Mouse (Mus musculus): ENCODE measurements at regions not wholly inside any gene's neighbourhood (a gene's known extent, or its start where the extent isn't known, plus 50 kb on each side); places are given as distances from the start of the nearest gene placed in this dataset.

- no peaks in the 10 kb centered on the region for H3K27me3 ChIP-seq
- no peaks in the 10 kb centered on the region for H3K36me3 ChIP-seq
- H3K9ac ChIP-seq: no peak overlapping the region
- no peaks in the 10 kb centered on the region for H3K4me1 ChIP-seq
- no peak for ATAC-seq (ENCODE audit: low FRiP score)
- 82% methylated on average over 4 of the region's 4 CpGs for WGBS
- no peak overlapping the region for H3K4me3 ChIP-seq
- H3K4me2 ChIP-seq (replicated peaks): no peak overlapping the region
- no peaks in the 10 kb centered on the region for H3K9me3 ChIP-seq (replicated peaks)
- H3K27ac ChIP-seq: no peak overlapping the region
Measured at GRCm38 (mm10) chr1:164689311-164689710, 107.1 kb upstream of the Dpt start.

GRCm38 (mm10) chr1:164684437-164684836 lies 112.0 kb upstream of the Dpt start:
- ATAC-seq (ENCODE audit: low FRiP score): no peak
- Histone ChIP-seq H3K27me3 (no peaks in the 10 kb centered on the region), H3K4me3 (no peak overlapping the region), H3K9ac (no peak overlapping the region), H3K9me3 (replicated peaks) (no peaks in the 10 kb centered on the region), H3K4me2 (replicated peaks) (no peak overlapping the region), H3K4me1 (no peaks in the 10 kb centered on the region), H3K27ac (no peak overlapping the region), H3K36me3 (no peaks in the 10 kb centered on the region)
- 67% methylated on average over 2 of the region's 2 CpGs for whole genome bisulfite sequencing

- no peak for ATAC-seq (ENCODE audit: low FRiP score)
Measured at GRCm38 (mm10) chr1:164683788-164684187, 112.7 kb upstream of the Dpt start.

GRCm38 (mm10) chr1:164682867-164683599 lies 113.4 kb upstream of the Dpt start:
- WGBS: 88% methylated on average over 5 of the region's 5 CpGs

More at GRCm38 (mm10) chr1:164683788-164684187, 112.7 kb upstream of the Dpt start:
- Histone ChIP-seq H3K4me3 (no peak overlapping the region), H3K27ac (no peak overlapping the region), H3K9me3 (replicated peaks) (no peaks in the 10 kb centered on the region), H3K27me3 (no peaks in the 10 kb centered on the region), H3K4me2 (replicated peaks) (no peak overlapping the region), H3K4me1 (no peaks in the 10 kb centered on the region), H3K9ac (no peak overlapping the region), H3K36me3 (no peaks in the 10 kb centered on the region)
- 95% methylated on average over 3 of the region's 3 CpGs for WGBS

GRCm38 (mm10) chr1:164682426-164682825 lies 114.0 kb upstream of the Dpt start:
- Histone ChIP-seq H3K4me3 (no peak overlapping the region), H3K27me3 (no peaks in the 10 kb centered on the region), H3K36me3 (no peaks in the 10 kb centered on the region), H3K4me2 (replicated peaks) (no peak overlapping the region), H3K4me1 (no peaks in the 10 kb centered on the region), H3K9ac (no peak overlapping the region), H3K27ac (no peak overlapping the region), H3K9me3 (replicated peaks) (no peaks in the 10 kb centered on the region)
- WGBS: 89% methylated on average over 6 of the region's 6 CpGs
- no peak for ATAC-seq (ENCODE audit: low FRiP score)

More at GRCm38 (mm10) chr1:164682867-164683599, 113.4 kb upstream of the Dpt start:
- no peaks in the 10 kb centered on the region for H3K4me1 ChIP-seq
- H3K9me3 ChIP-seq (replicated peaks): no peaks in the 10 kb centered on the region
- H3K4me2 ChIP-seq (replicated peaks): no peak overlapping the region
- H3K27me3 ChIP-seq: no peaks in the 10 kb centered on the region
- no peak overlapping the region for H3K4me3 ChIP-seq
- H3K27ac ChIP-seq: no peak overlapping the region
- no peaks in the 10 kb centered on the region for H3K36me3 ChIP-seq
- no peak for ATAC-seq (ENCODE audit: low FRiP score)
- no peak overlapping the region for H3K9ac ChIP-seq

- H3K4me1 ChIP-seq: no peaks in the 10 kb centered on the region
- 75% methylated on average over 5 of the region's 5 CpGs for WGBS
- H3K4me3 ChIP-seq: no peak overlapping the region
- no peaks in the 10 kb centered on the region for H3K36me3 ChIP-seq
- H3K27ac ChIP-seq: no peak overlapping the region
- H3K4me2 ChIP-seq (replicated peaks): no peak overlapping the region
- H3K9me3 ChIP-seq (replicated peaks): 0 out of 2 replicates have a peak, but pooled peaks cover 3% of the 10 kb centered on the region
- no peaks in the 10 kb centered on the region for H3K27me3 ChIP-seq
- no peak for ATAC-seq (ENCODE audit: low FRiP score)
- no peak overlapping the region for H3K9ac ChIP-seq
Measured at GRCm38 (mm10) chr1:164681582-164681981, 114.9 kb upstream of the Dpt start.

GRCm38 (mm10) chr1:164678303-164678702 lies 118.1 kb upstream of the Dpt start:
- Histone ChIP-seq H3K4me2 (replicated peaks) (no peak overlapping the region), H3K27ac (no peak overlapping the region), H3K27me3 (no peaks in the 10 kb centered on the region), H3K36me3 (no peaks in the 10 kb centered on the region), H3K9ac (no peak overlapping the region), H3K9me3 (replicated peaks) (0 out of 2 replicates have a peak, but pooled peaks cover 3% of the 10 kb centered on the region), H3K4me3 (no peak overlapping the region), H3K4me1 (no peaks in the 10 kb centered on the region)
- no peak for ATAC-seq (ENCODE audit: low FRiP score)
- WGBS: 65% methylated on average over 3 of the region's 3 CpGs

GRCm38 (mm10) chr1:164652244-164652643 lies 144.2 kb upstream of the Dpt start:
- no peaks in the 10 kb centered on the region for H3K36me3 ChIP-seq
- no peaks in the 10 kb centered on the region for H3K27me3 ChIP-seq
- H3K4me3 ChIP-seq: no peak overlapping the region
- no peak overlapping the region for H3K4me2 ChIP-seq (replicated peaks)
- 85% methylated on average over 1 of the region's 1 CpGs for WGBS
- no peaks in the 10 kb centered on the region for H3K9me3 ChIP-seq (replicated peaks)
- H3K9ac ChIP-seq: no peak overlapping the region
- no peak overlapping the region for H3K27ac ChIP-seq
- ATAC-seq (ENCODE audit: low FRiP score): no peak
- no peaks in the 10 kb centered on the region for H3K4me1 ChIP-seq

- H3K9me3 ChIP-seq (replicated peaks): no peaks in the 10 kb centered on the region
- H3K27me3 ChIP-seq: no peaks in the 10 kb centered on the region
- H3K4me2 ChIP-seq (replicated peaks): no peak overlapping the region
- H3K36me3 ChIP-seq: no peaks in the 10 kb centered on the region
- WGBS: 91% methylated on average over 7 of the region's 7 CpGs
- ATAC-seq (ENCODE audit: low FRiP score): no peak
- no peak overlapping the region for H3K4me3 ChIP-seq
- H3K27ac ChIP-seq: no peak overlapping the region
- H3K9ac ChIP-seq: no peak overlapping the region
- no peaks in the 10 kb centered on the region for H3K4me1 ChIP-seq
Measured at GRCm38 (mm10) chr1:164637901-164638462, 158.5 kb upstream of the Dpt start.

- Histone ChIP-seq H3K27me3 (no peaks in the 10 kb centered on the region), H3K4me2 (replicated peaks) (no peak overlapping the region), H3K27ac (no peak overlapping the region), H3K4me3 (no peak overlapping the region), H3K9me3 (replicated peaks) (no peaks in the 10 kb centered on the region), H3K4me1 (no peaks in the 10 kb centered on the region), H3K9ac (no peak overlapping the region), H3K36me3 (no peaks in the 10 kb centered on the region)
- ATAC-seq (ENCODE audit: low FRiP score): no peak
- 75% methylated on average over 6 of the region's 6 CpGs for WGBS
Measured at GRCm38 (mm10) chr1:164631679-164632078, 164.8 kb upstream of the Dpt start.

- Histone ChIP-seq H3K27me3 (no peaks in the 10 kb centered on the region), H3K9me3 (replicated peaks) (no peaks in the 10 kb centered on the region), H3K36me3 (no peaks in the 10 kb centered on the region), H3K9ac (no peak overlapping the region), H3K4me1 (no peaks in the 10 kb centered on the region), H3K4me2 (replicated peaks) (no peak overlapping the region), H3K4me3 (no peak overlapping the region), H3K27ac (no peak overlapping the region)
- ATAC-seq (ENCODE audit: low FRiP score): no peak
- 82% methylated on average over 8 of the region's 8 CpGs for WGBS
Measured at GRCm38 (mm10) chr1:164628840-164629239, 167.6 kb upstream of the Dpt start.

- Histone ChIP-seq H3K4me2 (replicated peaks) (no peak overlapping the region), H3K27ac (no peak overlapping the region), H3K4me3 (no peak overlapping the region), H3K9ac (no peak overlapping the region), H3K36me3 (no peaks in the 10 kb centered on the region), H3K27me3 (no peaks in the 10 kb centered on the region), H3K4me1 (no peaks in the 10 kb centered on the region), H3K9me3 (replicated peaks) (no peaks in the 10 kb centered on the region)
- WGBS: 98% methylated on average over 4 of the region's 4 CpGs
- no peak for ATAC-seq (ENCODE audit: low FRiP score)
Measured at GRCm38 (mm10) chr1:164622946-164623345, 164.8 kb upstream of the Atp1b1 start.

- 93% methylated on average over 3 of the region's 3 CpGs for WGBS
- ATAC-seq (ENCODE audit: low FRiP score): no peak
- Histone ChIP-seq H3K27ac (no peak overlapping the region), H3K27me3 (no peaks in the 10 kb centered on the region), H3K36me3 (no peaks in the 10 kb centered on the region), H3K4me2 (replicated peaks) (no peak overlapping the region), H3K9ac (no peak overlapping the region), H3K9me3 (replicated peaks) (no peaks in the 10 kb centered on the region), H3K4me3 (no peak overlapping the region), H3K4me1 (no peaks in the 10 kb centered on the region)
Measured at GRCm38 (mm10) chr1:164622417-164622816, 164.3 kb upstream of the Atp1b1 start.

Data from hindbrain, embryonic 12.5 days (tissue).